Mouse (Mus musculus) myocyte (in vitro differentiated cells): ENCODE measurements at regions not wholly inside any gene's neighbourhood (a gene's known extent, or its start where the extent isn't known, plus 50 kb on each side); places are given as distances from the start of the nearest gene placed in this dataset.
A peak's percentile ranks its signal among the peaks of the same experiment; 100 is the strongest.

Experiments used
- H3K27me3 ChIP-seq: one replicate; pipeline ENCODE4 v1.6.1; 2011; ENCODE audit not compliant: control insufficient read depth, insufficient read depth, insufficient read length
- H3K36me3 ChIP-seq: one replicate; pipeline ENCODE4 v1.6.1; 2011; ENCODE audit not compliant: control insufficient read depth, insufficient read depth
- H3K4me2 ChIP-seq: one replicate; pipeline ENCODE4 v1.6.1; 2011; ENCODE audit warnings: low read depth, control low read depth
- H3K4me3 ChIP-seq: one replicate; pipeline ENCODE4 v1.5.1; 2011; ENCODE audit warnings: mild to moderate bottlenecking, control low read depth, moderate library complexity
- H3K79me2 ChIP-seq: one replicate; pipeline ENCODE4 v1.6.1; 2011; ENCODE audit not compliant: control insufficient read depth, insufficient read depth
- H3ac ChIP-seq: one replicate; pipeline ENCODE4 v1.6.1; 2011; ENCODE audit not compliant: control insufficient read depth, insufficient read length
- CEBPB ChIP-seq: IDR thresholded peaks from 2 replicates; pipeline ENCODE4 v1.6.1; 2011; ENCODE audit warnings: mild to moderate bottlenecking, moderate library complexity; ENCODE audit not compliant: poor library complexity, insufficient read depth, severe bottlenecking
- E2F4 ChIP-seq: IDR thresholded peaks from one replicate; pipeline ENCODE4 v1.6.1; 2011; ENCODE audit warnings: mild to moderate bottlenecking, control low read depth, moderate library complexity; ENCODE audit not compliant: insufficient read depth
- MAX ChIP-seq: IDR thresholded peaks from one replicate; pipeline ENCODE4 v1.6.1; 2011; ENCODE audit warnings: low read depth, mild to moderate bottlenecking, control low read depth
- MYOD1 ChIP-seq, 3 experiments: IDR thresholded peaks; one replicate each; pipeline ENCODE4 v1.6.1; 2011; ENCODE audit warnings: control low read depth in 2 of 3, low read depth in 2 of 3, mild to moderate bottlenecking in 2 of 3, moderate library complexity in 1 of 3; ENCODE audit not compliant: insufficient read length in 2 of 3, control insufficient read depth in 1 of 3
- MYOG ChIP-seq, 3 experiments: IDR thresholded peaks; one replicate each; pipeline ENCODE4 v1.6.1; 2011; ENCODE audit warnings: control low read depth in 2 of 3, low read depth in 2 of 3, mild to moderate bottlenecking in 2 of 3; ENCODE audit not compliant: insufficient read length in 2 of 3, control insufficient read depth in 1 of 3, insufficient read depth in 1 of 3
- POLR2A ChIP-seq: IDR thresholded peaks from one replicate; pipeline ENCODE4 v1.6.1; 2011; ENCODE audit warnings: low read depth, mild to moderate bottlenecking, control low read depth, moderate library complexity; ENCODE audit not compliant: insufficient read length
- POLR2AphosphoS2 ChIP-seq: IDR thresholded peaks from one replicate; pipeline ENCODE4 v1.6.1; 2011; ENCODE audit warnings: low read depth, control low read depth; ENCODE audit not compliant: insufficient read length
- REST ChIP-seq: IDR thresholded peaks from one replicate; pipeline ENCODE4 v1.6.1; 2011; ENCODE audit warnings: mild to moderate bottlenecking, control low read depth, moderate library complexity; ENCODE audit not compliant: insufficient read depth, insufficient read length
- SRF ChIP-seq: IDR thresholded peaks from one replicate; pipeline ENCODE4 v1.6.1; 2011; ENCODE audit warnings: low read depth; ENCODE audit not compliant: control insufficient read depth, insufficient read length
- TCF12 ChIP-seq: IDR thresholded peaks from one replicate; pipeline ENCODE4 v1.6.1; 2011; ENCODE audit warnings: mild to moderate bottlenecking, control low read depth; ENCODE audit not compliant: poor library complexity, insufficient read depth, severe bottlenecking
- TCF3 ChIP-seq: IDR thresholded peaks from one replicate; pipeline ENCODE4 v1.6.1; 2011; ENCODE audit warnings: low read depth, control low read depth; ENCODE audit not compliant: insufficient read length
- USF1 ChIP-seq: IDR thresholded peaks from one replicate; pipeline ENCODE4 v1.6.1; 2011; ENCODE audit warnings: low read depth, mild to moderate bottlenecking, control low read depth, moderate library complexity

DNA sequence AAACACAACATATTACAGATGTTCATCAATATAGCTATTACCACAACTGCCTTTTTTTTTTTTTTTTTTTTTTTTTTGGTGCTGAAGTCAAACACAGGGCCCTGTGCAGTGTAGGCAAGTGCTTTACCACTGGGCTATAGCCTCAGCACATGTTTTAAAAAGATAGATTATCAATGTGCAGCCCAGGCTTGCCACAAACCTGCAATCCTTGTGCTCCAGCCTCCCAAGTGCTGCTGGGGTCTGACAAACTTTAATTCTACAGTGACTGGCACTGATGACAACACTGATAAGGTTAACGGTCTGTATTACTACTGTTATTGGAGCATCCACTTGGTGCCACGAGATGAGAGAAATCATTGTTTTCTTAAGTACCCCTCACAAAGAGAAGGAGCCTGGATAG, 95.3 kb upstream of the Got2 start:
- H3K79me2 ChIP-seq: no peaks in the 10 kb centered on the region
- H3ac ChIP-seq: no peak overlapping the region
- H3K4me2 ChIP-seq: no peak overlapping the region
- no peaks in the 10 kb centered on the region for H3K27me3 ChIP-seq
- no peaks in the 10 kb centered on the region for H3K36me3 ChIP-seq
- TF ChIP-seq MYOG (IDR thresholded peaks at IDR 0.05; ENCODE audit: control insufficient read depth in 1 of 3, insufficient read depth in 1 of 3, insufficient read length in 2 of 3, low read depth in 2 of 3): no peak
- TF ChIP-seq TCF12: no peak
- no peak overlapping the region for H3K4me3 ChIP-seq

DNA sequence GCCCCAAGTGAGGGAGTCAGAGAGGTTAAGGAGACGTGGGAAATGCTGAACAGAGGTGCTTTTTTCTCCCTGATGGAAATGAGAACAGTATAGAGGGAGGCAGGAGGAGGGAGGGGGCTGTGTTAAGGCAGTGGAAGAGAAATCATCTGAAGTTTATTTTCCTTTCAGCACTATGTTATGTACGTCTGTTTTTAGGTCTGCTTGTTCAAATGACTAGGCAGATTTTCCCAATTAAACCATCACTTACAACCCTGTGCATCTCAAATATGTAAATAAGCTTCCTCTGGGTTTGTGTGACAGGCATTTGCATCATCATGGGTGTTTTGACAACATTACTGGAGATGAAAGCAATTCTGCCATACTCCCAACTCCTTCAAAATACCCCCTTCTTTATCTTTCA, 92.1 kb upstream of the Got2 start:
- TF ChIP-seq USF1 (no peak), TCF12 (no peak), POLR2AphosphoS2 (no peak), TCF3 (no peak), MAX (no peak), CEBPB (no peak), E2F4 (no peak), POLR2A (no peak), MYOD1 (IDR thresholded peaks at IDR 0.05; ENCODE audit: control insufficient read depth in 1 of 3, insufficient read length in 2 of 3, low read depth in 2 of 3) (no peak), REST (no peak), MYOG (IDR thresholded peaks at IDR 0.05; ENCODE audit: control insufficient read depth in 1 of 3, insufficient read depth in 1 of 3, insufficient read length in 2 of 3, low read depth in 2 of 3) (no peak), SRF (no peak)
- Histone ChIP-seq H3K79me2 (no peaks in the 10 kb centered on the region), H3ac (no peak overlapping the region), H3K4me2 (no peak overlapping the region), H3K4me3 (no peak overlapping the region), H3K36me3 (no peaks in the 10 kb centered on the region), H3K27me3 (no peaks in the 10 kb centered on the region)

GRCm38 (mm10) chr8:95979223-95979622, 90.9 kb upstream of the Got2 start:
- H3K4me3 ChIP-seq: no peak overlapping the region
- H3K79me2 ChIP-seq: no peaks in the 10 kb centered on the region
- TF ChIP-seq TCF12: no peak
- TF ChIP-seq REST: peak; percentile 67
- no peak overlapping the region for H3K4me2 ChIP-seq
- H3ac ChIP-seq: no peak overlapping the region
- H3K27me3 ChIP-seq: no peaks in the 10 kb centered on the region
- no peaks in the 10 kb centered on the region for H3K36me3 ChIP-seq

GRCm38 (mm10) chr8:95974889-95975288, 86.5 kb upstream of the Got2 start:
- no peak overlapping the region for H3K4me3 ChIP-seq
- H3ac ChIP-seq: no peak overlapping the region
- TF ChIP-seq TCF12 (no peak), TCF3 (no peak), MYOG (IDR thresholded peaks at IDR 0.05; ENCODE audit: control insufficient read depth in 1 of 3, insufficient read depth in 1 of 3, insufficient read length in 2 of 3, low read depth in 2 of 3) (no peak), REST (no peak), MYOD1 (IDR thresholded peaks at IDR 0.05; ENCODE audit: control insufficient read depth in 1 of 3, insufficient read length in 2 of 3, low read depth in 2 of 3) (no peak), POLR2A (no peak), USF1 (no peak), SRF (no peak), POLR2AphosphoS2 (no peak), CEBPB (no peak), MAX (no peak), E2F4 (no peak)
- no peaks in the 10 kb centered on the region for H3K79me2 ChIP-seq
- H3K27me3 ChIP-seq: no peaks in the 10 kb centered on the region
- H3K4me2 ChIP-seq: no peak overlapping the region
- H3K36me3 ChIP-seq: no peaks in the 10 kb centered on the region

GRCm38 (mm10) chr8:95974231-95974630, 85.9 kb upstream of the Got2 start:
- H3K36me3 ChIP-seq: no peaks in the 10 kb centered on the region
- H3K27me3 ChIP-seq: no peaks in the 10 kb centered on the region
- H3ac ChIP-seq: no peak overlapping the region
- no peak for TF ChIP-seq SRF
- no peak for TF ChIP-seq MYOG (IDR thresholded peaks at IDR 0.05; ENCODE audit: control insufficient read depth in 1 of 3, insufficient read depth in 1 of 3, insufficient read length in 2 of 3, low read depth in 2 of 3)
- TF ChIP-seq USF1: no peak
- TF ChIP-seq REST: no peak
- no peak for TF ChIP-seq TCF3
- no peaks in the 10 kb centered on the region for H3K79me2 ChIP-seq
- H3K4me2 ChIP-seq: no peak overlapping the region
- no peak overlapping the region for H3K4me3 ChIP-seq

GRCm38 (mm10) chr8:95973571-95973970, 85.2 kb upstream of the Got2 start:
- Histone ChIP-seq H3ac (no peak overlapping the region), H3K27me3 (no peaks in the 10 kb centered on the region), H3K4me3 (no peak overlapping the region), H3K36me3 (no peaks in the 10 kb centered on the region), H3K79me2 (no peaks in the 10 kb centered on the region), H3K4me2 (no peak overlapping the region)
- TF ChIP-seq POLR2AphosphoS2 (no peak), MYOD1 (IDR thresholded peaks at IDR 0.05; ENCODE audit: control insufficient read depth in 1 of 3, insufficient read length in 2 of 3, low read depth in 2 of 3) (no peak), MAX (no peak)
